Mouse (Mus musculus) midbrain, postnatal 0 days (tissue): ENCODE results near the gene Olfr339. TPM values are rescaled to one million over a fixed set of nuclear protein-coding genes. Genes with fewer than 3 reads are reported as not detected.
"Not testable (repeated sequence)": the region's sequence is repeated elsewhere in the genome, so short reads cannot be mapped to it uniquely, and the experiment has no call there.

ENCODE experiments used
- ATAC-seq: fragments of 200-750 bp; cut with Nextera tagmentation; 2 replicates; pipeline ENCODE4 v1.8.0; 2017; ENCODE audit warnings: moderate number of reproducible peaks, mild to moderate bottlenecking, moderate TSS enrichment, moderate library complexity; ENCODE audit not compliant: low FRiP score
- DNase-seq: peaks from one replicate; pipeline ENCODE4 v3.0.0-alpha.2; 2015; ENCODE audit warnings: low spot score
- H3K27ac ChIP-seq: fragments of 300-500 bp; sonication (generic); 2 replicates; pipeline ENCODE4 v1.5.1; 2014; ENCODE audit warnings: low read depth, mild to moderate bottlenecking, low read length, mixed read lengths
- H3K27me3 ChIP-seq: fragments of 300-500 bp; sonication (generic); 2 replicates; pipeline ENCODE4 v1.6.1; 2014; ENCODE audit warnings: low read length, control low read depth, mixed read lengths; ENCODE audit not compliant: insufficient read depth
- H3K36me3 ChIP-seq: fragments of 300-500 bp; sonication (generic); 2 replicates; pipeline ENCODE4 v1.6.1; 2014; ENCODE audit warnings: low read length, control low read depth, mixed read lengths; ENCODE audit not compliant: insufficient read depth
- H3K4me1 ChIP-seq: fragments of 300-500 bp; sonication (generic); 2 replicates; pipeline ENCODE4 v1.6.1; 2014; ENCODE audit warnings: mild to moderate bottlenecking, control low read depth, antibody characterized with exemption, low read length, mixed read lengths; ENCODE audit not compliant: insufficient read depth
- H3K4me2 ChIP-seq: fragments of 300-500 bp; sonication (generic); 2 replicates; pipeline ENCODE4 v1.6.1; 2014; ENCODE audit warnings: low read depth, mild to moderate bottlenecking, low read length, mixed read lengths; ENCODE audit not compliant: poor library complexity, severe bottlenecking
- H3K4me3 ChIP-seq: fragments of 300-500 bp; sonication (generic); 2 replicates; pipeline ENCODE4 v1.5.1; 2014; ENCODE audit warnings: low read depth, mild to moderate bottlenecking, low read length, moderate library complexity
- H3K9ac ChIP-seq: fragments of 300-500 bp; sonication (generic); replicated peaks from 2 replicates; pipeline ENCODE4 v1.6.1; 2014; ENCODE audit warnings: mild to moderate bottlenecking, low read length, moderate library complexity, mixed read lengths; ENCODE audit not compliant: poor library complexity, severe bottlenecking
- H3K9me3 ChIP-seq: fragments of 300-500 bp; sonication (generic); 2 replicates; pipeline ENCODE4 v1.6.1; 2016; ENCODE audit warnings: low read length, control low read depth
- CTCF ChIP-seq: IDR thresholded peaks from 2 replicates; pipeline ENCODE4 v1.5.1; 2016; ENCODE audit warnings: antibody characterized with exemption, mild to moderate bottlenecking
- WGBS: fragments of 180-500 bp; shearing (Covaris S2); extraction: QIAGEN DNeasy Blood & Tissue Kit; methylation state at CpG from one replicate; pipeline ENCODE4 v1.1.7; 2014; 5-methylcytosine and 5-hydroxymethylcytosine counted together
- polyA plus RNA-seq: library from polyadenylated mRNA; unstranded; fragments of >200 nt; fragmentation: Nextera tagmentation; extraction: Ambion mirVana; gene quantifications from 2 replicates; pipeline ENCODE4 v1.2.1, GENCODE M21; 2015
- total RNA-seq: library from RNA; depleted of rRNA; stranded (reverse); fragments of >200 nt; gene quantifications from 2 replicates; pipeline ENCODE4 v1.2.3, GENCODE M21; 2014; rRNA removed

The Olfr339 gene
- total RNA-seq (not detected in 2 replicates), polyA plus RNA-seq (not detected in 2 replicates)

GRCm38 (mm10) chr2:36418647-36419046 lies at the start of gene Olfr339:
Gene Olfr339, plus strand, starts transcription at chr2:36418947.
- no peak for TF ChIP-seq CTCF
- no peak within 1 kb of the TSS for H3K4me3 ChIP-seq
- DNase-seq (no peak), ATAC-seq (no peak)
- H3K9me3 ChIP-seq = peaks cover 18% of the 10 kb centered on the region
- H3K36me3 ChIP-seq = no peaks in the 10 kb centered on the region
- H3K27ac ChIP-seq = no peak within 1 kb of the TSS
- 81% methylated on average over 3 of the region's 3 CpGs for WGBS
- no peaks in the 10 kb centered on the region for H3K27me3 ChIP-seq
- H3K4me2 ChIP-seq = no peak within 1 kb of the TSS
- H3K4me1 ChIP-seq = no peaks in the 10 kb centered on the region
- H3K9ac ChIP-seq = no peak within 1 kb of the TSS

DNA sequence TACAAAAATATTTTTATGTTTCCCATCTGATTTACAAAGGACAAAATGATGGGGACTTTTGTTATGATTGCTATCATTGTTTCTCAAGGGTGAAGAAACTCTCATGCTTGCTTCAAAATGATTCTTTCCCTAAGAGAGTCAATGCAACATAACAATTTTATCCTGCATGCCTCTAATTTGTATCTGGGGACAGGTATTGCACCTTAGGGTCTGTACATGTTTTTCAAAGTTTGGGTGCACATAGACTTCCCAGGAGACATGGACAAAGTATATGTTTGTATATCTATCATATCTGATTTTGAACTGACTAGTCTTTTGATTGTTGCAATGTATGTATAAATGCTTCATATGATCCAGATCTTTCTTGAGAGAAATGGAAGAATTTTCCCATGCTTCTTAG lies 45.5 kb upstream of the Olfr339 start, which contains the start of gene Olfr338:
TSS of gene Olfr338 (plus strand) at position 301 of the 400 bp plus-strand sequence.
- no peak within 1 kb of the TSS for H3K4me2 ChIP-seq
- no peak within 1 kb of the TSS for H3K9ac ChIP-seq
- no peak within 1 kb of the TSS for H3K27ac ChIP-seq
- H3K4me3 ChIP-seq = no peak within 1 kb of the TSS
- no peak for TF ChIP-seq CTCF
- no peak for ATAC-seq
- DNase-seq = no peak
- H3K9me3 ChIP-seq = no peaks in the 10 kb centered on the region
- no peaks in the 10 kb centered on the region for H3K27me3 ChIP-seq
- no peaks in the 10 kb centered on the region for H3K36me3 ChIP-seq
- no peaks in the 10 kb centered on the region for H3K4me1 ChIP-seq

DNA sequence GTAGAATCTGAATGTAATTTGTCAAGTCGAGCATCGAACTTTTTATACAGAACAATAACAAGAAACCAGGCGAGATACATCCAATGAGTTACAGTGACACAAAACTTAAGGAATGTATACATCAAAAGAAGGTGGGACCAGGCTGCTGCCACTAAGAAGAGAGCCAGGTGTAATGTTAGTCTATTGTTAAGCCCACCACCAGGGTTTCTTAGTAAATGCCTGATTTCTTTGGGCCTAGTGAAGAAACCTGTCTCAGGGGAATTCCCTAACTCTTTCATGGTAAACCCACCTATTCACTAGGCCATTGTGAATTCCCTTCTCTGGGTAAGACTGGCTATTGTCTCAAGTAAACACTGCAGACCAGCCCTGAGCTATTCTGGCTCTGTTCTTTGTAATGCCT lies 3.6 kb upstream of the Olfr339 start:
- H3K27ac ChIP-seq, H3K4me1 ChIP-seq, H3K4me3 ChIP-seq, DNase-seq, H3K4me2 ChIP-seq, H3K27me3 ChIP-seq, H3K9ac ChIP-seq, H3K36me3 ChIP-seq, ATAC-seq: not testable (repeated sequence)
- WGBS = 83% methylated on average over 3 of the region's 3 CpGs
- peaks cover 18% of the 10 kb centered on the region for H3K9me3 ChIP-seq

DNA sequence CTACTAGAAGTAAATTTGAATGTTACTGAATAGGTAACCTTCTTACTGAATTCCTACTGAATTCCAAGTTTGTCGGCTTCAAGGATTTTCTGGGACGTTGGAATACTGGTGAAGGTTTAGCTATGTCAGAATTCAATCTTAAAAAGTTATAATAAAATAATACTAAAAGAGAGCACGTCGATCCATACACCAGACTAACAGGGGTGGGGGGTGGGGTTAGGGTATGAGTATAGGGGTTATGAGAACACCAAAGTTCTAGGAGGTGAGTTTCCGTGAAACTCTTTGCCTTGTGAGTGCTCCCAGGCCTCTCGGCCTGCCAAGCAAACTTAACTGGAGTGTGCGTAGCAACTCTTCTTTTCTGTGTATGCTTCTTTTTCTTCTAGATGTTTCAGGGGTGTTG lies 3.2 kb upstream of the Olfr339 start:
- H3K27ac ChIP-seq, H3K36me3 ChIP-seq, DNase-seq, H3K4me3 ChIP-seq, ATAC-seq, H3K27me3 ChIP-seq, H3K4me1 ChIP-seq, H3K9ac ChIP-seq, H3K4me2 ChIP-seq: not testable (repeated sequence)
- 88% methylated on average over 7 of the region's 7 CpGs for WGBS
- peaks cover 18% of the 10 kb centered on the region for H3K9me3 ChIP-seq

GRCm38 (mm10) chr2:36452287-36452686 lies 33.5 kb downstream of the Olfr339 start, which contains the start of gene Olfr340:
Gene Olfr340, plus strand, starts transcription at chr2:36452587.
- Histone ChIP-seq H3K9me3 (0 out of 2 replicates have a peak, but pooled peaks cover 6% of the 10 kb centered on the region), H3K4me2 (no peak within 1 kb of the TSS), H3K4me1 (no peaks in the 10 kb centered on the region), H3K27ac (no peak within 1 kb of the TSS), H3K27me3 (no peaks in the 10 kb centered on the region), H3K9ac (no peak within 1 kb of the TSS), H3K4me3 (no peak within 1 kb of the TSS), H3K36me3 (no peaks in the 10 kb centered on the region)
- DNase-seq = no peak
- no peak for ATAC-seq
- no peak for TF ChIP-seq CTCF
- WGBS = 57% methylated on average over 1 of the region's 1 CpGs

DNA sequence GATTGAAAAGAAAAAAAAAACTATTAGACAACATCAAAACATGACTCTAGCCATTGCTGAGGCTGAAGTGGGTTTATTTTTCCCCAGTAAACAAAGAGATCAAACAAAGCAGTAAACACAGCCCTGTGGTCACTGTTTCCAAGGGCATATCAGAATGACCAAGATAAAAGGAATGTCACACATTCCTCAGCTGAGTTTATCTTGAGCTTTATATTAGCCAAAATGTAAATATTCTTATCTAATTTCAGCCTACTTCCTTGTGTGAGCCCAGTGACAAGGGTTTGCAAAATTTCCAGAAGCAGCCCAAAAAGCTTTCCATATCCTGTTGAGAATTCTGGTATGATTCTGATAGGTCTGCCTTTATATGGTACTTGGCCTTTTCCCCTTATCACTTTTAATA lies 54.9 kb downstream of the Olfr339 start:
- no peaks in the 10 kb centered on the region for H3K36me3 ChIP-seq

More for the DNA sequence above, 54.9 kb downstream of the Olfr339 start:
- no peak for TF ChIP-seq CTCF
- no peak for ATAC-seq
- Histone ChIP-seq H3K4me2 (no peak overlapping the region), H3K4me1 (no peaks in the 10 kb centered on the region), H3K9me3 (peaks cover 8% of the 10 kb centered on the region; the same call in 1 of the 2 replicates), H3K27me3 (no peaks in the 10 kb centered on the region), H3K4me3 (no peak overlapping the region), H3K9ac (no peak overlapping the region), H3K27ac (no peak overlapping the region)
- DNase-seq = no peak

Other genes starting within 250 kb of the Olfr339 start
- 10.5 and 11.4 TPM in 2 replicates for gene Ptgs1, start 188.5 kb upstream of the Olfr339 start, total RNA-seq
- 6.6 and 8.0 TPM in 2 replicates for gene Ptgs1, start 188.5 kb upstream of the Olfr339 start, polyA plus RNA-seq
- gene Olfr338, start 45.4 kb upstream of the Olfr339 start, total RNA-seq = 0.05 TPM in 1 of 2 replicates, not detected in the other
- gene Olfr338, start 45.4 kb upstream of the Olfr339 start, polyA plus RNA-seq = not detected in 2 replicates
- gene Olfr340, start 33.6 kb downstream of the Olfr339 start, total RNA-seq = not detected in 2 replicates
- gene Olfr340, start 33.6 kb downstream of the Olfr339 start, polyA plus RNA-seq = not detected in 2 replicates
- gene Olfr341, start 63.5 kb downstream of the Olfr339 start, total RNA-seq = not detected in 2 replicates
- not detected in 2 replicates for gene Olfr341, start 63.5 kb downstream of the Olfr339 start, polyA plus RNA-seq
- gene Olfr342, start 106.1 kb downstream of the Olfr339 start, total RNA-seq = not detected in 2 replicates
- gene Olfr342, start 106.1 kb downstream of the Olfr339 start, polyA plus RNA-seq = not detected in 2 replicates
- not detected in 2 replicates for gene Olfr344, start 147.7 kb downstream of the Olfr339 start, total RNA-seq
- gene Olfr344, start 147.7 kb downstream of the Olfr339 start, polyA plus RNA-seq = not detected in 2 replicates
- gene Olfr345, start 221.1 kb downstream of the Olfr339 start, total RNA-seq = not detected in 2 replicates
- gene Olfr345, start 221.1 kb downstream of the Olfr339 start, polyA plus RNA-seq = not detected in 2 replicates